In genomic region chr2:80038642-80039445, GRCm38 (mm10) we compare ENCODE assay signal across 7 mouse cellular contexts.
DNase-seq lines count a peak whose midpoint lies in the region; ATAC-seq lines count a peak whose summit lies in the region.

No protein-coding gene starts in this region.

- peak overlapping the region; percentile 29 for H3K4me3 ChIP-seq in embryonic facial prominence, embryonic 14.5 days (ENCODE audit: low read depth, low read length)
- H3K4me3 ChIP-seq in heart, embryonic 12.5 days: peak overlapping the region; percentile 41
- H3K4me3 ChIP-seq in forebrain, embryonic 14.5 days (ENCODE audit: low read depth, low read length): no peak overlapping the region

- no peaks in the 10 kb centered on the region for H3K27me3 ChIP-seq in embryonic facial prominence, embryonic 14.5 days (replicated peaks; ENCODE audit: control insufficient read depth, insufficient read depth, low read length)
- H3K27me3 ChIP-seq in heart, embryonic 12.5 days (replicated peaks): no peaks in the 10 kb centered on the region
- no peaks in the 10 kb centered on the region for H3K27me3 ChIP-seq in forebrain, embryonic 14.5 days (replicated peaks; ENCODE audit: control insufficient read depth, insufficient read depth, low read length)

- H3K36me3 ChIP-seq in embryonic facial prominence, embryonic 14.5 days (ENCODE audit: control insufficient read depth, insufficient read depth, low read length): no peaks in the 10 kb centered on the region
- no peaks in the 10 kb centered on the region for H3K36me3 ChIP-seq in heart, embryonic 12.5 days
- no peaks in the 10 kb centered on the region for H3K36me3 ChIP-seq in forebrain, embryonic 14.5 days (ENCODE audit: control insufficient read depth, insufficient read depth, low read length)

- H3K9me3 ChIP-seq in embryonic facial prominence, embryonic 14.5 days (ENCODE audit: control insufficient read depth, low read length): no peaks in the 10 kb centered on the region
- H3K9me3 ChIP-seq in heart, embryonic 12.5 days (replicated peaks): no peaks in the 10 kb centered on the region
- no peaks in the 10 kb centered on the region for H3K9me3 ChIP-seq in forebrain, embryonic 14.5 days (replicated peaks; ENCODE audit: control insufficient read depth, low read length)

- ATAC-seq in embryonic facial prominence, embryonic 14.5 days (ENCODE audit: low read depth): peak; percentile 57; the same call in 1 of the 2 replicates
- peak; percentile 51; the same call in 1 of the 2 replicates for ATAC-seq in heart, embryonic 12.5 days (ENCODE audit: insufficient number of reproducible peaks, low FRiP score)
- no peak for ATAC-seq in forebrain, embryonic 14.5 days

- no peaks in the 10 kb centered on the region for H3K4me1 ChIP-seq in embryonic facial prominence, embryonic 14.5 days (ENCODE audit: control insufficient read depth, insufficient read depth, low read length)
- H3K4me1 ChIP-seq in heart, embryonic 12.5 days (replicated peaks): no peaks in the 10 kb centered on the region; the same call in 1 of the 2 replicates
- no peaks in the 10 kb centered on the region for H3K4me1 ChIP-seq in forebrain, embryonic 14.5 days (ENCODE audit: control insufficient read depth, insufficient read depth, low read length)

- peak; percentile 71 for DNase-seq in embryonic facial prominence, embryonic 14.5 days (ENCODE audit: low spot score)
- DNase-seq in kidney, postnatal 25 days: peak; percentile 35 to 63
- peak; percentile 11 for DNase-seq in ovary, adult 18-20 months (ENCODE audit: low spot score)
- no peak for DNase-seq in retina, embryonic 14.5 days (ENCODE audit: low spot score)
- no peak for DNase-seq in thymus, postnatal 0 days (ENCODE audit: low spot score)
- no peak for DNase-seq in forebrain, embryonic 14.5 days (ENCODE audit: low spot score)

- WGBS in embryonic facial prominence, embryonic 14.5 days: 31% methylated on average over 10 of the region's 10 CpGs
- 38% methylated on average over 10 of the region's 10 CpGs for WGBS in heart, embryonic 12.5 days
- 72% methylated on average over 10 of the region's 10 CpGs for WGBS in forebrain, embryonic 14.5 days

- H3K4me2 ChIP-seq in embryonic facial prominence, embryonic 14.5 days (ENCODE audit: low read depth, low read length): peak overlapping the region; percentile 50
- peak overlapping the region; percentile 34 for H3K4me2 ChIP-seq in heart, embryonic 12.5 days
- H3K4me2 ChIP-seq in forebrain, embryonic 14.5 days (ENCODE audit: low read length): no peak overlapping the region

- H3K27ac ChIP-seq in embryonic facial prominence, embryonic 14.5 days (replicated peaks; ENCODE audit: low read depth, low read length): no peak overlapping the region
- H3K27ac ChIP-seq in heart, embryonic 12.5 days (ENCODE audit: poor library complexity, severe bottlenecking): peak overlapping the region; percentile 79
- no peak overlapping the region for H3K27ac ChIP-seq in forebrain, embryonic 14.5 days (ENCODE audit: low read depth, low read length)

- H3K9ac ChIP-seq in embryonic facial prominence, embryonic 14.5 days (ENCODE audit: low read depth, low read length): peak overlapping the region; percentile 43; the same call in 1 of the 2 replicates
- H3K9ac ChIP-seq in heart, embryonic 12.5 days: peak overlapping the region; percentile 48; the same call in 1 of the 2 replicates
- no peak overlapping the region for H3K9ac ChIP-seq in forebrain, embryonic 14.5 days (ENCODE audit: low read length)

Comparison
In these comparisons a context has a peak if more than half of its experiments do, and no peak if none do; other contexts are left out.
1. DNase-seq: peak in embryonic facial prominence, embryonic 14.5 days (single experiment), kidney, postnatal 25 days (2 of 2) and ovary, adult 18-20 months (single experiment); none in retina, embryonic 14.5 days (single experiment), thymus, postnatal 0 days (single experiment) and forebrain, embryonic 14.5 days (single experiment).